Mouse (Mus musculus) erythroblast, embryonic 14.5 days (primary cell): ENCODE measurements around the gene Tent2.

Source experiments
- GATA1 ChIP-seq: IDR thresholded peaks from 2 replicates; pipeline ENCODE4 v1.6.1; 2012; ENCODE audit warnings: low read length, inconsistent platforms, mixed read lengths
- TAL1 ChIP-seq: IDR thresholded peaks from 3 replicates; pipeline ENCODE4 v1.6.1; 2012; ENCODE audit warnings: low read length, inconsistent platforms, mixed read lengths

DNA sequence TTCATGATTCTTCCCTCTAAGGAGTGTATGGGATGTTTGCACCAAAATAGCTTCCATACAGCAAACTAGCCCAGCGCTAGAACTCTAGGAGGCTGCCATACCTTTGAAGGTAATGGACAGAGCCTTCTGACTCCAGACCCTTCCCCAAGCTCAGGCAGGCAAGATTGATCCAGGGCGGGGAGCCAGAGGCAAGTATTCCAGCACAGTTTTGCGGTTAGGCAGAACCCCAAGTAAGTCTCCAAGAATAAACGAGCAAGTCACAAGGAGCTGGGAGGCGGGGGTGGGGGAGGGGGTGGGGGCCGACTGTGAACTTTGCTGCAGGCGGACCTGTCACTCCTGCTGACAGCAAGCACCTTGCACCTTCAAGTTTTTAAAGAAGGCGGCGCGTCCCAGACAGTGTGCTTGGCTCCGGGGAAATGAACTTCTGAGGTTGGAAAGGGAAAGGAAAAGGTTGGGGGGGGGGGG is 48.3 kb downstream of the Tent2 start:
- TF ChIP-seq GATA1: no peak
- TF ChIP-seq TAL1: no peak
